Mouse (Mus musculus) spleen, adult 2 months (tissue): ENCODE data around the gene S100a10. TPM values are rescaled to one million over a fixed set of nuclear protein-coding genes. Genes with fewer than 3 reads are reported as not detected.

Source experiments
- DNase-seq, 2 experiments: peaks; one replicate each; pipeline versions ENCODE4 v3.0.0 to v3.0.0-alpha.2; 2012 to 2021; ENCODE audit warnings: low spot score in 2 of 2, low read depth in 1 of 2
- H3K27ac ChIP-seq: fragments of 200-500 bp; 2 replicates; pipeline ENCODE4 v1.5.1; 2012; ENCODE audit warnings: low read length, inconsistent platforms; ENCODE audit not compliant: insufficient read depth
- H3K27me3 ChIP-seq: fragments of 200-500 bp; 2 replicates; pipeline ENCODE4 v1.6.1; 2012; ENCODE audit warnings: mild to moderate bottlenecking, moderate library complexity, low read length, inconsistent platforms; ENCODE audit not compliant: control insufficient read depth, insufficient read depth
- H3K36me3 ChIP-seq: fragments of 200-500 bp; 2 replicates; pipeline ENCODE4 v1.6.1; 2012; ENCODE audit warnings: mild to moderate bottlenecking, low read length, inconsistent platforms; ENCODE audit not compliant: control insufficient read depth, insufficient read depth
- H3K4me1 ChIP-seq: fragments of 200-500 bp; 2 replicates; pipeline ENCODE4 v1.6.1; 2011; ENCODE audit warnings: inconsistent platforms; ENCODE audit not compliant: control insufficient read depth, insufficient read depth, insufficient read length
- H3K4me3 ChIP-seq: fragments of 200-500 bp; 2 replicates; pipeline ENCODE4 v1.5.1; 2011; ENCODE audit warnings: mild to moderate bottlenecking, inconsistent platforms; ENCODE audit not compliant: insufficient read depth, insufficient read length; ENCODE audit errors: extremely low read depth
- CTCF ChIP-seq: fragments of 200-500 bp; IDR thresholded peaks from 2 replicates; pipeline ENCODE4 v1.5.1; 2011; ENCODE audit warnings: mild to moderate bottlenecking, inconsistent platforms; ENCODE audit not compliant: insufficient read depth, insufficient read length, insufficient replicate concordance; ENCODE audit errors: extremely low read depth
- POLR2A ChIP-seq: fragments of 200-500 bp; IDR thresholded peaks from 2 replicates; pipeline ENCODE4 v1.6.1; 2011; ENCODE audit warnings: low read depth, low read length, inconsistent platforms
- WGBS: fragments of 180-500 bp; shearing (Covaris S2); methylation state at CpG from one replicate; pipeline ENCODE4 v1.1.7; 2018; 5-methylcytosine and 5-hydroxymethylcytosine counted together
- polyA plus RNA-seq: library from polyadenylated mRNA; depleted of rRNA; stranded (reverse); fragments of >200 nt; gene quantifications from 2 replicates; pipeline ENCODE4 v1.2.3, GENCODE M21; 2012

S100a10 gene
- polyA plus RNA-seq, 1 experiment = 36.2 TPM

GRCm38 (mm10) chr3:93553765-93554378, 1.0 kb upstream of the S100a10 start:
- Histone ChIP-seq H3K27me3 (no peaks in the 10 kb centered on the region), H3K36me3 (no peaks in the 10 kb centered on the region), H3K4me3 (no peak overlapping the region), H3K27ac (no peak overlapping the region), H3K4me1 (peaks cover 45% of the 10 kb centered on the region)
- TF ChIP-seq CTCF (no peak), POLR2A (no peak)
- 74% methylated on average over 9 of the region's 9 CpGs for WGBS
- no peak for DNase-seq

- Histone ChIP-seq H3K27ac (peak overlapping the region; percentile 42), H3K36me3 (0 out of 2 replicates have a peak, but pooled peaks cover 1% of the 10 kb centered on the region), H3K4me1 (peaks cover 43% of the 10 kb centered on the region), H3K27me3 (no peaks in the 10 kb centered on the region), H3K4me3 (peak overlapping the region; percentile 43)
- 23% methylated on average over 12 of the region's 13 CpGs for WGBS
- DNase-seq = no peak
- TF ChIP-seq POLR2A (no peak), CTCF (no peak)
Observed at GRCm38 (mm10) chr3:93554379-93554980, 400 bp upstream of the S100a10 start.

- Histone ChIP-seq H3K36me3 (0 out of 2 replicates have a peak, but pooled peaks cover 1% of the 10 kb centered on the region), H3K27ac (peak overlapping the region; percentile 94), H3K27me3 (no peaks in the 10 kb centered on the region), H3K4me1 (peaks cover 36% of the 10 kb centered on the region), H3K4me3 (peak overlapping the region; percentile 89)
- no peak for TF ChIP-seq POLR2A
- TF ChIP-seq CTCF = no peak
- no peak for DNase-seq
- 0% methylated on average over 2 of the region's 2 CpGs for WGBS
Observed at GRCm38 (mm10) chr3:93555878-93556254, 986 bp downstream of the S100a10 start.

DNA sequence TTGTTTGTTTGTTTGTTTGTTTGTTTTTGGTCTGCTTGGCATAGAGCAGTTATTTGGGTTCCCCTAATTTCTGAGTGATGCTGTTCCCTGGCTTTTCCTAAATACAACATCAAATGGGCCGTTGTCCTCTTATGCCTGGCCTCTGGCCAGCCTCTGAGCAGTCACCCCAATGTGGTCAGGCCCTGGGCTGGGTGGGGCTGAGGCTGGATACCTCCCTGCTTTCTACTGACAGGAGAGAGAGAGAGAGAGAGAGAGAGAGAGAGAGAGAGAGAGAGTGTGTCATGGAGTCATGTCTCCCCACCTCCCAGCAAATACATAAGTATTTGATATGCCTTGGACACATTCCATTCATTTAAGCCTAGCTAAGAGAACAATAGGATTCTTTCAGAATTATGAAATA, 1.7 kb downstream of the S100a10 start:
- Histone ChIP-seq H3K4me3 (peak overlapping the region; percentile 32; the same call in 1 of the 2 replicates), H3K36me3 (peaks cover 7% of the 10 kb centered on the region), H3K4me1 (peaks cover 36% of the 10 kb centered on the region), H3K27me3 (no peaks in the 10 kb centered on the region), H3K27ac (no peak overlapping the region)
- 23% methylated on average over 1 of the region's 1 CpGs for WGBS
- no peak for TF ChIP-seq CTCF
- TF ChIP-seq POLR2A = no peak
- DNase-seq = no peak

- peaks cover 35% of the 10 kb centered on the region for H3K4me1 ChIP-seq
Observed at GRCm38 (mm10) chr3:93557471-93557870, 2.6 kb downstream of the S100a10 start.

DNA sequence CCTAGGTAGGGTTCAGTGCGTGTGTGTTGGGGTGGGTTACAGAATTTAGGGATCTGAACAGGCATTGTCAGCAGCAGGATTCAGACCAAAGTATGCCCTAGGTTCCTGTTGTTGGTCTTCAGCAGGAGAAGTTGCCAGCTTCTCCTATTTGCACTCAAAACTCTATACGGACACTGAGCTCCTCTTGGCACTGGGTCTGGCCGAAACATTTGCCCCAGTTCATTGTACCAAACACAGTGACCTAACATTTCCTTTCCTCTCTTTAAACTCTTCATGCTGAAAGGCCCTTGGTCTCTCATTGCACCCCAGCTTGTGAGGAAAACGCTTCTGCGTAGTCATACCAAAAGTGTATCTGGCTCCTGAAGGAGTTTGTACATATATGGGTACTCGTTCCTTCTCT, 5.1 kb downstream of the S100a10 start:
- peaks cover 23% of the 10 kb centered on the region for H3K4me1 ChIP-seq
- TF ChIP-seq POLR2A = no peak
- TF ChIP-seq CTCF = no peak
- peaks cover 29% of the 10 kb centered on the region for H3K36me3 ChIP-seq
- no peaks in the 10 kb centered on the region for H3K27me3 ChIP-seq
- H3K27ac ChIP-seq = no peak overlapping the region
- 91% methylated on average over 6 of the region's 6 CpGs for WGBS
- DNase-seq = no peak
- H3K4me3 ChIP-seq = no peak overlapping the region

More at GRCm38 (mm10) chr3:93557471-93557870, 2.6 kb downstream of the S100a10 start:
- no peak for DNase-seq
- H3K27ac ChIP-seq = no peak overlapping the region
- no peak for TF ChIP-seq CTCF
- TF ChIP-seq POLR2A = no peak
- peaks cover 12% of the 10 kb centered on the region for H3K36me3 ChIP-seq
- H3K27me3 ChIP-seq = no peaks in the 10 kb centered on the region
- H3K4me3 ChIP-seq = no peak overlapping the region
- WGBS = 54% methylated on average over 4 of the region's 4 CpGs

- Histone ChIP-seq H3K4me3 (no peak overlapping the region), H3K4me1 (peaks cover 18% of the 10 kb centered on the region), H3K27ac (0 out of 2 replicates have a peak overlapping the region, but pooled peaks have one; percentile 7), H3K27me3 (no peaks in the 10 kb centered on the region), H3K36me3 (peaks cover 31% of the 10 kb centered on the region)
- WGBS = 32% methylated on average over 2 of the region's 2 CpGs
- no peak for TF ChIP-seq POLR2A
- TF ChIP-seq CTCF = no peak
- no peak for DNase-seq
Observed at GRCm38 (mm10) chr3:93562372-93562771, 7.5 kb downstream of the S100a10 start.
